Mouse (Mus musculus): ENCODE data around the gene Xpr1. TPM values are rescaled to one million over a fixed set of nuclear protein-coding genes. Genes with fewer than 3 reads are reported as not detected.
"Not testable (repeated sequence)": the region's sequence is repeated elsewhere in the genome, so short reads cannot be mapped to it uniquely, and the experiment has no call there.

The Xpr1 gene
- total RNA-seq, 2 experiments from 2014 or later: 34.3 to 50.1 TPM

DNA sequence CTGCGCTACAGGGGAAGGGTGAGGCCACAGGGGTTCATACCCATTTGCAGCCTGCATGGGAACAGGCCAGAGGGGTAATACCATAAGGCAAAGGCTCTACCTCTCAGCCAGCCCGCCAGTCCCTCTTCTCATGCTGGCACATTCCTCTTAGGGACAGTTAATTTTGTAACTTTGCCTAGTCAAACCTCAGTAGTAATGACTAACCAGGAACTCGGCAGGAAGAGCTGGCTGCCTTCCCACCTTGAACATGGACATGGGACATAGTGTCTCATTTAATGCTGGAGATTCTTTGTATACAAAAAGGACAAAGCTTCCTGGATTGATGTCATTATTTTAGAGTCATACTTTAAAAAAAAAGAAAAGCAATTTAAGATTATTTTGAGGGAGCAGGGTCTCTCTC is 142.2 kb downstream of the Xpr1 start:
- ATAC-seq (replicated peaks; ENCODE audit: low FRiP score, low TSS enrichment, poor library complexity, severe bottlenecking): no peak

DNA sequence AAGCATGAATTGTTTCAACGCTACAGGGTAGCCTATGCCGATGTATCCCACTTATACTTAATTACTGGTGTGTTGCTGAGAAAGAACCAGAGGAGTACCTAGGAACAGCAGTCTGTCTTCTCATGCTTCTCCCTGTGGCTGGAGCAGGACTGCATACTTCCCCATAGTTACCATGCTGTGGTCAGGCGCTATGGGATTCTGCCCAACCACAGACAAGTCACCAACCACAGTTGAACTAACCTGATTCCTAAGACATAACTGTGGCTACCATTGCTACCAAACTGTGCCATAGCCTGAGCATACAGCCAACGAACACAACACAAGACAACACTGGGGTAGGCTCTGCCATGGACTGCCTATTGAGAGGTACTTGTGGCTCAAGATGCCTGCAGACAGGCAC is 144.3 kb downstream of the Xpr1 start:
- no peak for ATAC-seq (replicated peaks; ENCODE audit: low FRiP score, low TSS enrichment, poor library complexity, severe bottlenecking)

DNA sequence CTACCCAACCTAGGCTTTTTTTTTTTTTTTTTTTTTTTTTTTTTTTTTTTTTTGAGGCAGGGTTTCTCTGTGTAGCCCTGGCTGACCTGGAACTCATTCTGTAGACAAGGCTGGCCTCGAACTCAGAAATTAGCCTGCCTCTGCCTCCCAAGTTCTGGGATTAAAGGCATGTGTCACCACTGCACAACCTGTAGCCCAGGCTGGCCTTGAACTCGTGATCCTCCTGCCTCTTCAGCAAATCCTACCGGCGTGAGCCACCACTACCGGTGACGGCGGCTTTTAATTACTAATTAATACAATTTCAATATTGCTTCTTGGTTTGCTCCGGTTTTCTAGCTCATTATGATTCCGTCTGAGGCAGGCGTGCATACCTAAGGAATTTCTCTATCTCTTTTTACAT is 154.7 kb downstream of the Xpr1 start:
- not testable (repeated sequence) for ATAC-seq (replicated peaks; ENCODE audit: low FRiP score, low TSS enrichment, poor library complexity, severe bottlenecking)

DNA sequence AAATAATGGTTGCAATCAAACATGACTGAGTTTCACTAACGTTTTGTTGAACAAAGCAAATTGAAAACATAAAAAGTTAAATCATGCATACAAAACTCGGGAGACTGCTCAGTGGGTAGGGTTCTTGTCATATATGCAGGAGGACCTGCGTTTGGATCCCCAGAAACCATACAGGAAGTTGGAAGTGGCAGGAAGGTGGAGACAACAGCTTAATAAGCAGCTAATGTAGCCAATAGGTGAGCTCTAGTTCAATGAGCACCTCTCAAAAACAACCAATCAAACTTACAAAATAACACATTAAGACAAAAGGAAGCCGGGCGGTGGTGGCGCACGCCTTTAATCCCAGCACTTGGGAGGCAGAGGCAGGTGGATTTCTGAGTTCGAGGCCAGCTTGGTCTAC is 162.9 kb downstream of the Xpr1 start:
- no peak for ATAC-seq (replicated peaks; ENCODE audit: low FRiP score, low TSS enrichment, poor library complexity, severe bottlenecking)

DNA sequence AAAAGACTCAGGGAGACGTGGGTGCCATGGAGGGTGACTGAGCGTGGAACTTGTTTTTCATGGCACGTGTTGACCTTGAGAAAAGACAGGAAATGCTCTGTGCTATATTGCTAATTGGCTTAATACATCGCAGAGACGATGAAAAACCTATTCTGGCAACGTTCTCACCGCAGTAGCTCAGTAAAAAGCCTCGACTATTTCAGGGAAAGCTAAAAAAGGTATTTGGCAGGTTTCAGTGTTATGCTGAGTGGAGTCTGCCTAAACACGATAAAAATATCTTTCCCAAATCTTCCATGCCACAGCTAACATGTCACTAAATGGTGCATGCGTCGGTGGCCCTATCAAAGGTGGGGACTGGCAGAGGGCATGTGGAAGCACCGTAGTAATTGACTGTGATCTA is 164.1 kb downstream of the Xpr1 start:
- ATAC-seq (replicated peaks; ENCODE audit: low FRiP score, low TSS enrichment, poor library complexity, severe bottlenecking): no peak

DNA sequence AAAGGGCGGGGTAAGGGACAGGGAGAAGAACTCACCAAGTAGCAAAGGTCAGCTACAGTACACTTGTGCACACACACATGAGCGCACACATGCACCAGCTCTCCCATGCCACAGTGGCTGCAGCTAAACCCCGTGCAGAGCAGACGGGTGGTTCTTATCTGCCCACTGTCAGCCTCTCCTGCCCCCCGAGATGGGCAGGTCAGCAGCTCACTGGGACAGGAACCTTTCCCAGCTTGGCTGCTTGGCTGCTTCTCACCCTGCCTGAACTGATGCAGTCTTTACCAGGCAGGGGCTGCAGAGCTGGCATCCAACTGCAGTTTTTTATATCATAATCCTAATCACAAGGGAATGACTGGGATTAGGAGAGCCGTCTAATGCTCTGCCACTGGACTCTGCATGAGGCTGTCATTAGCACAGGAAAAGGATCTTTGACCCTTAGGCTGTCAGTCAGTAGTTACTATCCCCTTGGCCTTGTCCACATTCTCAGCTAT is 164.5 kb downstream of the Xpr1 start:
- ATAC-seq (replicated peaks; ENCODE audit: low FRiP score, low TSS enrichment, poor library complexity, severe bottlenecking): peak; percentile 93

DNA sequence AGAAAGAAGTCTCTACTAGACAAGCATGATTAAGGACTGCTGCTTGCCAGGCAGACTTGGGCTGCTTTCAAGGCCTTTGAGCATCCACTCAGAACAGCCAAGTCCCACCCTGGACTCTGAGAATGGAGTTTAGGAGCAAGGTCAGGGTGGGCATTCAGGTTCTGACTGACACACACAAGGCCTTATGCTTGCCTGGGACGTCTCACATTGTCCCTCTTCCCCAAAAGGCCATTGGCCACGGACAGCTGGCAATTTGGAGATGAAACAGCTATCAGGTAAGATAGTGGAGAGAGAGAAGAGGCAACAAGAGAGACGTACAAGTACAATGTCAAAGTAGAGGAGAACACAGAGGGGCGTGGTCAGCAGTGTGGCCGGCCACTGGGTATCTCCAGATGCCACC is 165.6 kb downstream of the Xpr1 start:
- ATAC-seq (replicated peaks; ENCODE audit: low FRiP score, low TSS enrichment, poor library complexity, severe bottlenecking): no peak

DNA sequence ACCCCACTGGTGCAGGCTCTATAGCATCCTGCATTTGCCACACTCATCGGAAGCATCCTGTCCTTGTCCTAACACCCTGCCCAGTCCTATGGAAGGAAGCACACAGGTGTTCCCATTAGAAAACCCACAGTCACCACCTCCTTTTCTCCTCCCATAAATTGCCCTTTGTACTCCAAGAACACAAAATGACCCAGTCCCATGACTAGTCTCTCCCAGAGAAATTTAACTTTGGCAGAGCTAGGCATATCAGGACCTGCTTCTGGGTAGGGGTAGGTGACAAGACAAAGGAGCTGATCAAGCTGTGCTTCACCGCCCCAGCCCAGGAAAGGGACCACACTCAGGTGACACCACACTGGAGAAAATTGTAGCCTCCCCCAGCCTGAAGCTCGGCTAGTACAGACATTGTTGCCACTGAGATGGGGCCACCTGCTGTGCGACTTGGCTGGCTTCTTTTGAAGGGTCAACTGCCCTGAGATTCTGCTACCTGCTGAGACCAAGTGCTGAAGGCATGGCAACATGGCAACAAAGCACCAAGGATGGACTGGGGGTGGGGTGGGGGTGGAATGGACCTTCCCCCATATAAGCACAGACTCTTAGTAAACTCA is 166.6 kb downstream of the Xpr1 start:
- no peak for ATAC-seq (replicated peaks; ENCODE audit: low FRiP score, low TSS enrichment, poor library complexity, severe bottlenecking)

DNA sequence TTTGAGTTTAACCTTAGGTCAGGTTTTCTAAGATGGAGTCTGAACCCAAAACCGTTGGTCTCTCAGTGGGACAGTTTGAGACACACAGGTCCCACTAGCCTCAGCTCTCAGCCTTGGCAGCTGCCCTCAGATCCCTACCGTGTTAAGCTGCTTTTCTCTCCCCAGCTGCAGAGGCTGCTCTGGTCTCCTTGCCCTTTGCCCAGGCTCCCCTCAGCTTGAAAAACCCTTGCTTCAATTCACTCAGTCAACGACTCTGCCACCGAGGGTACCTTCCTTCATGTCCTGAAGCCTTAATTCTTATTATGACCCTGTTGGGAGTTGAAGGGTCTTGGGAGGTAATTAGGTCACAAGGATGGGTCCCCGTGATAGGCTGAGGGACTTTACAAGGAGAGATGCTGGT is 167.3 kb downstream of the Xpr1 start:
- ATAC-seq (replicated peaks; ENCODE audit: low FRiP score, low TSS enrichment, poor library complexity, severe bottlenecking): no peak

DNA sequence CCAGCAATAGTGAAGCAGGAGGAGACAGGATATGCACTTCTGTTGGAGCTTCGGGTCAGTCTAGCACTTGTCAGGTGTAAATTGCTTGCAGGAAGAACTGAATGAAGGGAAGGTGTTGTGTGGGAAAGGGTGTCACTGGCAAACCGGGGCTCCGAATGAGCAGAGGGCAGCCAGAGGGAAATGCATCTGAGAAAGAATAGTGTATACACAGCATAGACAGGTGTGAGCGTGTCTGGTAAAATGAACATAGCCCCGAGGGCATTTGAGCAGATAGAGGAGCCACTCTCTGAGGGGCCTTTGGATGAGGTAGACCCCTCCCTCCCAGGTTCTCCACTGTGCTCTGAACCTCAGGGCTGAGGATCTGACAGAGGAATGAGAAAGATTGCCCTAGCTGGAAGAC is 169.2 kb downstream of the Xpr1 start:
- no peak for ATAC-seq (replicated peaks; ENCODE audit: low FRiP score, low TSS enrichment, poor library complexity, severe bottlenecking)

DNA sequence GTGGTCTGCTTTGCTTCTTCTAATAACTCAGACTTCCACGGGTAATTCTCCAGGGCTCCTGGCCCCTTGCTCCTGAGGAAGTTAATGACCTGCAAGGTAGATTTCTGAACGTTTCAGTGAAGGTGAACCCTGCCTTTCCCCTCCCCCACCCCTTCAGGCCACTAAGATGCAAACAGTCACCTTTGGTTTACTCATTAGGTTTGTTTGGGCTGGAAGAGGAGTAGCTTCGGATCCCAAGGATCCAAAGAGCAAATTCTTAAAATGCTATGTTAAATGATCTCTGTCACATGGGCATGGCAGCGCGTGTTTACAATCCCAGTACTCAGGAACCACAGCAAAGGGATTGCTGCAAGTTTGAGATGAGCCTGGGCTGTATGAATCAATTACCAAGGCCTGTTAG is 169.8 kb downstream of the Xpr1 start:
- ATAC-seq (replicated peaks; ENCODE audit: low FRiP score, low TSS enrichment, poor library complexity, severe bottlenecking): no peak

DNA sequence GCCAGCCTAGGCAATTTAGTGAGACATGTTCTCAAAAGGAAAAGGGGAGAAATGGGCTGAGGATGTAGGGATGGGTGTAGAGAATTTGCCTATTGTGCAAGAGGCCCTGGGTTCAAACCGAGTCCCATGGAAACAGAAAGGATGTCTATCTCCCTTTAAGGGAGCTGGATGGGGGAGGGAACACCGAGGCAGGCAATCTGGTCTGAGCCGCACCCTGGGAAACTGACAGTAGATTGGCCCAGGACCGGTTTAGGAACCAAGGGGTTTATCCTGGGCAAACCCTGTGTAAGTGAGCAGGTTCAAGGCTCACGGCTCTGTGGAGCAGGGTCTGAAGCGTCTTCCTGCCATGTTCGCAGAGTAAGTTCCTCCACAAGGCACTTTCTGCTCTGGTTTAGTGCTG is 171.7 kb downstream of the Xpr1 start:
- no peak for ATAC-seq (replicated peaks; ENCODE audit: low FRiP score, low TSS enrichment, poor library complexity, severe bottlenecking)

DNA sequence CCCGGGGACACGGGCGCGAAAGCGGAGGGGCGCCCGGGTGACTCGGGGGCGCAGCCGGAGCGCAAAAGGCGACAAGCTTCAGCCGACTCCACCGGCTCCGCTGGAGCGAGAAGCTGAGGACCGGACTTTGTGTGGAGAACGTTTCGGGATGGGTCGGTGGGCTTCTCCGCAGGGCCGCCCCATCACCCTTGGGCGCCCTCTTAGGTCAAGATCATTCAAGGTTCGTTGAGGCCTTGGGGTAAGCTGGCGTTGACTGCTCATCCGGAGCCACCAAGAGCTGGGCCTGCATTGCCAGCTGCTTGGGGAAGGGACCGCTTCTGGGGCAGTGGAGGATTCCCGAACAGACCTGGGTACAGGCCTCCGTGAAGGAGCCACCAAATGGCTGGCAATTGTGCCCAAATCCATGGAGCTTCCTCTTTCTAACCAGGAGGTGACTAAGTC is 172.4 kb downstream of the Xpr1 start:
- ATAC-seq (replicated peaks; ENCODE audit: low FRiP score, low TSS enrichment, poor library complexity, severe bottlenecking): no peak

DNA sequence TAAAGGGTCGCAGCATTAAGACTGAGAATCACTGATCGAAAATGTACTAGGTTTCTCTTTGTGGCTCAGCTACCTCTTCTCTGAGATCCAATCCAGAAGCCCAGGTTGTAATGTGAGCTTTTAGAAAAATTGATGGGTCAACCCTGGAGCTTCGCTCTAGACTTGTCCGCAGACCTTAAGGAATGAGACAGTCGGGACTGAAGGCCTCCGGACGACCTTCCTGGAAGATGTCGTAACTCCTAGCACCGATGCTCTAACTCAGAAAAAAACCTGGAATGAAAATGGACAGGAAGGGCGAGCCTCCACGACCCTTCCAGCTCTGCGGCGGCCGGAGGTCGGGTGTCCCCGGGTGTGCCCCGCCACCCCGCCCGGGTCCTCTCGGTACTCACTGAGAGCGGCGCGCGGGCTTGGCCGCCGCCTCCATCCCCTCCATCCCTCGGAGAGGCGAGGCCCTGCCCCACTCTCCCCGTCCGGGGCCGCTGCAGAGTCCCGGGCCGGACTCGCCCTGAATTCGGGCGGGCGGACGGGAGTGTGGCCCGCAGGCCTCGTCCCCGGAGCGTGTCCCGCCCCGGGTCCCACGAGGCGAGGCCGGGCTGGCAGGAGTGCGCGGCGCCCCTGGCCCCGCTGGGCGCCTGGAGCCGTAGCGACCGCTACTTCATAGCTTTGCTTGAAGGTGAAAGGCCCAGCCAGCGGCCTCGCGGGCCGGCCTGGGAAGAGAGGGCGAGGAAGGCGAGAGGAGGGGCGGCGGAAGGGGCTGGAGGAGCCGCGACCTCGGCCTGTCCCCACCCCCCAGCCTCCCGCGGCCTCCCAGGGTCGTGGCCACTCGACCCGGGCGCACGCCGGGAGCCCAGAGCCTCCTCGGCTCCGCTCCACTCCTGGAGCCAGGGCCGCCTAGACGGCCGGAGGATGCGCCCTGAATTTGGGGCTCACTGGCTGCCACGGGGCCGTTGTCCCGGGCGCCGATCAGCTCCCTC is 173.1 kb downstream of the Xpr1 start, which contains the start of gene BC034090:
Gene BC034090, minus strand, starts transcription at position 648 of the 974 bp plus-strand sequence.
- ATAC-seq (replicated peaks; ENCODE audit: low FRiP score, low TSS enrichment, poor library complexity, severe bottlenecking): peak; percentile 32; the same call in 1 of the 2 replicates

DNA sequence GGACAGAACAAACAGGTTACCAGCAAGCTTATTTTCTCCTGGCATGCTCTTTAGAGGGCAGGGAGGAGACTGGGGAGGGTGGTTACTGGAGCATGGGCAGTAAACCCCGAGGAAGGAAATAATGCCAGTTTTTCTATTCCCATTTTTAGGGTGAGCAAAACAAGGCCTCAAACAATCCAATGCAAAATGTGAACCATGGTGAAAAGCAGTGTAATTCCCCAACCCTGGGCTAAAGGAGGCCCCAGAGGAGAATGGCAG is 174.8 kb downstream of the Xpr1 start:
- no peak for ATAC-seq (replicated peaks; ENCODE audit: low FRiP score, low TSS enrichment, poor library complexity, severe bottlenecking)

DNA sequence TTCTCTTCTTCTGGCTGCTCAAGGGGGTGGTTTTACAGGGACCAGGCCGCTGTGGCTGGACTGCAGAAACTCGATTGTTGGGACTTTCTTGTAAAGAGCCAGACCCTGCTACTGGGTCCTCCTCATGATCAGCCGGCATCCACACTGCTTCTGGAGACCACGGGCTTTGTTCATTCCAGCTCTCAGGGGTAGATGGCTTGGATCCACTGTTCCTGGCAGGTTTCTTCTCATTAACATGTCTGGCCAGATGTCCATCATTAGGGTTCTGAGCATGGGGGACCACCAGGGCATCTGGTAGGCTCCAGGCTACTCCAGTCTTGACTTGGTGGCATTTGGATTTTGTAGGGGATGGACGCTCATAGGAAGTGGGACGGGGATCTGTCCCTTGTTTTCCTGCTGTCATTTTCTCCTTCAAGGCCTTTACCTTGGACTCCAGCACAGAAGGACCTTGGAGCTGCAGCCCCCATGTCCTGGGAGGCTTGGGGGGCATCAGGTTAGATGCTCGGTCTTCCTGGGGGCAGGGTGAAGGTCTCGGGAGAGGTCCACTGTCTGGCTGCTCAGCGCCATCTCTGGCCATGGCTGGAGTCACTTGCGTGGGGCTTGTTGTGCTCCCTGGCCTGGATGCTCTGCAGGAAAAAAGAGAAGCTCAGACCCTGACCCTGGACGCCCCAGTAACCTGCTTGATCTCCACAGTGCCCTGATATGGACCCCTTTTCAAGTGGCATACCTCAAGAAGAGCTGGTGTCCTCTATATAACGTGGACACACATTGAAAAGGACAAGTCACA is 175.3 kb downstream of the Xpr1 start:
- no peak for ATAC-seq (replicated peaks; ENCODE audit: low FRiP score, low TSS enrichment, poor library complexity, severe bottlenecking)

DNA sequence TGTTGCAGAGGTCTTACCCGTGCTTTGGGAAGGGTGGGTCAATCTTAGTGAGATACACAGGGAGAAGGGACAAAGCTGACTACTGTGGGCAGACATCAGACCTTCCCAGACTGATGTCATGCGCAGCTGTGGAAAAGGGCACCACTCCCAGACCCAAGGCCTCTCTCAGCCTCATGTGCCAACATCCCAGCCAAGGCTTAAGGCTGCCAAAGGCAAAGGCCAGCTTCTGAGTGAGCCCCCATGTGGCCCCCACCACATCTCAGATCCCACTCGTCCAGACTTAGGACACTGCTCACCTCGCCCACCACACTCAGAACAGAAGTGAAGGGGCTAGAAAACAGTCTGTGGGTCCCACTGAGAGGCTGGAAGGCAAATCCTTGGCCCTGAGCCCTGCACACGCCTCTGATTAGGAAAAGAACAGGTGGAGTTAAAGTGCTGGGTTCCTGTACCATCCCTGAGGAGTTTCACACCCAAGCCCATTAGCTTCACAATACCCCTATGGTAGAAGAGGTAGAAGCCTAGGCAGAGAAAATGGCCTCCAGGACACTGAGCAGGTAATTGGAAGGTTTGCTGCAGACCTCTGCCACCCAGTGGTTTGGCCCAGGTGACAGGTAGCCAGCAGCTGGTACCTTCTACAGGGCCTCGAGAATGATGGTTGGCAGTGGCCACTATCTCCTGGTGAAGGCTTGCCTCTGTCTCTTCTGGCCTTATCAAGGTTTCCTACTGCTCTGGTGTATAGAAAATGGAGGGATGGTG is 177.1 kb downstream of the Xpr1 start:
- no peak for ATAC-seq (replicated peaks; ENCODE audit: low FRiP score, low TSS enrichment, poor library complexity, severe bottlenecking)

DNA sequence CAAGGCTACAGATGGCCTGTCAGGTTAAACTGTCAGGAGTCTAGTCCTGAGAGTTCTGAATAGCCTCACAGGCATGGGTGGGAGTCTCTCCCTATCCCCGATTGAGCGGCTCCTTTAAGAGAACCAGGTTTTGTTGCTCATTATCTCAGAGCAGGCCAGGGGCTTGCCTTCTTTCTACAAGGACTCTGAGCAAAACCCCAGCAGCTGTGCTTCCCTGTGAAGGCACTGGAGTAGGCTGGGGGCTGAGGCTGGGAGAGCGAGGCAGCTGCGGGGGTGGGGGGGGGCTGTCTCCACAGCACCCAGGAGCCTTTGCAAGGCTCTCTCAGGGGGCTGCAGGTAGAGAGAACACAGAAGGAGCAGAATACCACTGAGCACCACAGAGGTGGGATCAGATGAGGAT is 178.0 kb downstream of the Xpr1 start:
- no peak for ATAC-seq (replicated peaks; ENCODE audit: low FRiP score, low TSS enrichment, poor library complexity, severe bottlenecking)

DNA sequence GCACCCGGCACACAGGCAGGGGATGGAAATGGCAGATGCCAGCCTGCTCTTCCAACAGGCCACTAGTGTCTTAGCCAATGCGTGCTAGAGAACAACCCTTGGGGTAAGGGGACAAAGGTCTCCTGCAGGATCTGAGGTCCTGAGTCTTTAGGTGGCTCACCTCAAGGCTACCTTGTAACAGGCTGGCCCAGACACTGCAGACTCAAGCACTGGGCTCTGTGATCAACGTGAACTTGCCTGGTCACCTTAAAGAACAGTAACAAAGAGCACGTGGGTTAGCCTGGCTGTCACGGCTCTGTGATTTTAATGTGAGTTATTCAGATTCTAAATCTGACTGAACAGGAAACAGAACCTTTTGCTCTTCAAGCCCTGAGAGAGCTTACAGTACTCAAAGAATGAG is 179.1 kb downstream of the Xpr1 start:
- ATAC-seq (replicated peaks; ENCODE audit: low FRiP score, low TSS enrichment, poor library complexity, severe bottlenecking): no peak

DNA sequence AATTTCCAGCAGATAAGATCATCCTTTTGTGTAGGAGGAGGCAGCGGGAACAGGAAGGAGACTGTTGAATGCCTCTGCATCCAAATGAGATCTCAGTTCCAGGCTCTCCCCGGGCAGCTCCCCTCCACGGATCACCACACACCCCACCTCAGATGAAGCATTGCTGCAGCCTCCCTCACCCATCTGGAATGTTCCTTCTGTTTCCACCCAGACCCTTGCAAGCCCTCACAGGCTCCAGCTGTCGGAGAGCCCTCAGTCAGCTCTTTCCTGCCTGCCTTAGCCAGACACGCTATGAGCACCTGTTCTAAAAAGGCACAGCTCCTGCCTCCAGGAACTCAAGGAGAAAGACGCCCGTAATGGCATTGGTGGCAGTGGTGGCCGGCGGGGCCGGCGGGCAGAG is 179.8 kb downstream of the Xpr1 start:
- no peak for ATAC-seq (replicated peaks; ENCODE audit: low FRiP score, low TSS enrichment, poor library complexity, severe bottlenecking)
